Mouse (Mus musculus): ENCODE data around the gene Hemk1. TPM values are rescaled to one million over a fixed set of nuclear protein-coding genes. Genes with fewer than 3 reads are reported as not detected.
"Not testable (repeated sequence)": the region's sequence is repeated elsewhere in the genome, so short reads cannot be mapped to it uniquely, and the experiment has no call there.

The Hemk1 gene
- polyA plus RNA-seq, 1 experiment from 2014 or later, result 9.8 TPM

DNA sequence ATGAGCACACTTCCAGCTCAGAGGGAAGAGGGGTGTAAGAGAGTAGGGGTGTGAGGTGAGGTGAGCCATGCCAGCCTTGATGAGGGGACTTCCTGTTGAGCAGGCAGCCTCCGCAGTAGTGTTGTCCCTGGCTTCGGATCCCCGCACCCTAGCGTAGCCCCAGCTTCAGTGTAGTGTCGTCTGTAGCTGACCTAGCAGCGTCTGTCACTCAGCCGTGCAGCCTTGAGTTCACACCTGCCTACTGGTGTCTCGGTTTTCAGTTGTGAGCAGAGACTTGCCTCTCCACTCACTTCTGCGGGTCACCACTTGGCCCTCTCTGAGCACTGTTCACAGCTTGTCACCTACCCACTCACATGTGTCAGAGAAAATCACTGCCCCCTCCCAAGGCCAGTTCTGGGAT, 29.0 kb downstream of the Hemk1 start:
- ATAC-seq (ENCODE audit: low read depth), result no peak
- Histone ChIP-seq H3K27ac (replicated peaks; ENCODE audit: low read depth, low read length) (no peak overlapping the region), H3K4me1 (ENCODE audit: control insufficient read depth, insufficient read depth, low read length) (0 out of 2 replicates have a peak, but pooled peaks cover 3% of the 10 kb centered on the region), H3K9ac (ENCODE audit: low read depth, low read length) (no peak overlapping the region), H3K27me3 (replicated peaks; ENCODE audit: control insufficient read depth, insufficient read depth, low read length) (no peaks in the 10 kb centered on the region), H3K4me3 (ENCODE audit: low read depth, low read length) (no peak overlapping the region), H3K4me2 (ENCODE audit: low read depth, low read length) (no peak overlapping the region), H3K36me3 (ENCODE audit: control insufficient read depth, insufficient read depth, low read length) (no peaks in the 10 kb centered on the region), H3K9me3 (ENCODE audit: control insufficient read depth, low read length) (no peaks in the 10 kb centered on the region)
- no peak for DNase-seq (ENCODE audit: low spot score)
- 58% methylated on average over 9 of the region's 9 CpGs for WGBS

DNA sequence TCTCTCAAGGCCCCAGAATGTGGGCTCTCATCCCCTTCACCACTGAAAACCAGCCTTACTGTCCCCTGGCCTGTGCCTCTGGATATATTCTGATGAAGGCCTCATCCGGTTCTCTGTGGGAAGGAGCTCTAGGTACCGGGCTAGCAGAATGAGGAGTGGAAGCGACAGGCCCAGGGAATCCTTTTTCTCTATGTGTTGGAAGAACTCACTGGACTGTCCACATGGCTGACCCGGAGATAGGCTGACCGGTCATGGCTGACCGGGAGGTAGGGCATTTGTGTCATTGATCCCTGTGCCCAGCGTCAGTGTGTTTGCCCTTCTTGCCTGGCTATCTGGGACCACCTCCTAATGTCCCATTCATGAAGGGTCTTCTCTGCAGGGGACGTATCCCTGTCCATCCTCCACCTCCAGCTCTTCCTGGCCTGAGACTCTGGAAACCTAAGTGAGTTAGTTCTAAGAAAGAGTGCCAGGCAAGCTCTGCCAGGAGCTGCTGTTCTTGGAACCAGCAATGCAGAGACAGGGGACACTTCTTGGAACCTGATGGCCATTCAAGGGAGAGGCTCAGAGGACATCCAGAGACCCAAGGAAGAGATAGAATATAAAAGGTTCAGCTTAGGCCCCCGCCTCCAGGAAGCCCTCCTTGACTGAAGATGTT, 29.7 kb downstream of the Hemk1 start:
- DNase-seq (ENCODE audit: low spot score) (no peak), ATAC-seq (ENCODE audit: low read depth) (no peak)
- Histone ChIP-seq H3K36me3 (ENCODE audit: control insufficient read depth, insufficient read depth, low read length) (no peaks in the 10 kb centered on the region), H3K4me1 (ENCODE audit: control insufficient read depth, insufficient read depth, low read length) (0 out of 2 replicates have a peak, but pooled peaks cover 3% of the 10 kb centered on the region), H3K9ac (ENCODE audit: low read depth, low read length) (no peak overlapping the region), H3K9me3 (ENCODE audit: control insufficient read depth, low read length) (no peaks in the 10 kb centered on the region), H3K4me2 (ENCODE audit: low read depth, low read length) (no peak overlapping the region), H3K27ac (replicated peaks; ENCODE audit: low read depth, low read length) (no peak overlapping the region), H3K27me3 (replicated peaks; ENCODE audit: control insufficient read depth, insufficient read depth, low read length) (no peaks in the 10 kb centered on the region), H3K4me3 (ENCODE audit: low read depth, low read length) (no peak overlapping the region)
- 79% methylated on average over 9 of the region's 9 CpGs for WGBS

DNA sequence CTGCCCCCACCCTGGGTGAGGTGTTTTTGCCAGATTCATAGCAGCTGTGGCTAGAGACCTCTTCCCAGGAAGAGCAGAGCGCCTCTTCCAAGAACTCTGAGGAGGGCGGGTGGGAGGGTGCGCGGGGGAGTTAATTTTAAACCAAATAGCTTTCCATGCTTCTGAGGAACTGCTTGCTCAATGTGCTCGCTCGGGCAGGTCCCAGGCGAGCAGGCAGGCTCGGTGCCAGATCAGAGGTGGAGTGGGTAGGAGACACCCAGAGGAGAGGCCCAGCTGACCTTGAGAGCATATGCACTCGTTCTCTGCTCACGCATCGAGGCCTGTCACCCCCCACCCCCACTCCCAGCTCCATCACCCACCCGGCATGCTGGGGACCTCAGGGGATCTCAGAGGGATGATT, 30.3 kb downstream of the Hemk1 start:
- H3K27ac ChIP-seq (replicated peaks; ENCODE audit: low read depth, low read length), result peak overlapping the region; percentile 48; the same call in 1 of the 2 replicates
- DNase-seq (ENCODE audit: low spot score) (peak; percentile 45), ATAC-seq (ENCODE audit: low read depth) (peak; percentile 51; the same call in 1 of the 2 replicates)

GRCm38 (mm10) chr9:107307099-107307872, 30.9 kb downstream of the Hemk1 start:
- Histone ChIP-seq H3K4me2 (ENCODE audit: low read depth, low read length) (no peak overlapping the region), H3K9ac (ENCODE audit: low read depth, low read length) (0 out of 2 replicates have a peak overlapping the region, but pooled peaks have one; percentile 34), H3K27me3 (replicated peaks; ENCODE audit: control insufficient read depth, insufficient read depth, low read length) (no peaks in the 10 kb centered on the region), H3K4me1 (ENCODE audit: control insufficient read depth, insufficient read depth, low read length) (0 out of 2 replicates have a peak, but pooled peaks cover 3% of the 10 kb centered on the region), H3K27ac (replicated peaks; ENCODE audit: low read depth, low read length) (peak overlapping the region; percentile 48; the same call in 1 of the 2 replicates), H3K36me3 (ENCODE audit: control insufficient read depth, insufficient read depth, low read length) (peaks cover under 1% of the 10 kb centered on the region; the same call in 1 of the 2 replicates), H3K9me3 (ENCODE audit: control insufficient read depth, low read length) (no peaks in the 10 kb centered on the region), H3K4me3 (ENCODE audit: low read depth, low read length) (no peak overlapping the region)
- DNase-seq (ENCODE audit: low spot score) (no peak), ATAC-seq (ENCODE audit: low read depth) (no peak)
- 82% methylated on average over 11 of the region's 11 CpGs for WGBS

More for the DNA sequence above, 30.3 kb downstream of the Hemk1 start:
- Histone ChIP-seq H3K4me1 (ENCODE audit: control insufficient read depth, insufficient read depth, low read length) (0 out of 2 replicates have a peak, but pooled peaks cover 3% of the 10 kb centered on the region), H3K9me3 (ENCODE audit: control insufficient read depth, low read length) (no peaks in the 10 kb centered on the region), H3K4me3 (ENCODE audit: low read depth, low read length) (no peak overlapping the region), H3K9ac (ENCODE audit: low read depth, low read length) (0 out of 2 replicates have a peak overlapping the region, but pooled peaks have one; percentile 34), H3K4me2 (ENCODE audit: low read depth, low read length) (no peak overlapping the region), H3K36me3 (ENCODE audit: control insufficient read depth, insufficient read depth, low read length) (no peaks in the 10 kb centered on the region), H3K27me3 (replicated peaks; ENCODE audit: control insufficient read depth, insufficient read depth, low read length) (no peaks in the 10 kb centered on the region)
- WGBS, result 44% methylated on average over 9 of the region's 12 CpGs

GRCm38 (mm10) chr9:107306673-107307072, 31.5 kb downstream of the Hemk1 start:
- H3K4me3 ChIP-seq (ENCODE audit: low read depth, low read length); H3K4me1 ChIP-seq (ENCODE audit: control insufficient read depth, insufficient read depth, low read length); ATAC-seq (ENCODE audit: low read depth); H3K9me3 ChIP-seq (ENCODE audit: control insufficient read depth, low read length); H3K27ac ChIP-seq (replicated peaks; ENCODE audit: low read depth, low read length); H3K27me3 ChIP-seq (replicated peaks; ENCODE audit: control insufficient read depth, insufficient read depth, low read length); H3K4me2 ChIP-seq (ENCODE audit: low read depth, low read length); H3K9ac ChIP-seq (ENCODE audit: low read depth, low read length); DNase-seq (ENCODE audit: low spot score); H3K36me3 ChIP-seq (ENCODE audit: control insufficient read depth, insufficient read depth, low read length): not testable (repeated sequence)
- WGBS, result 100% methylated on average over 1 of the region's 1 CpGs

- 46% methylated on average over 11 of the region's 13 CpGs for WGBS
- H3K27me3 ChIP-seq (replicated peaks; ENCODE audit: control insufficient read depth, insufficient read depth, low read length), result no peaks in the 10 kb centered on the region
- DNase-seq (ENCODE audit: low spot score) (no peak), ATAC-seq (ENCODE audit: low read depth) (0 out of 2 replicates have a peak, but pooled peaks have one; percentile 12)
- H3K9me3 ChIP-seq (ENCODE audit: control insufficient read depth, low read length), result no peaks in the 10 kb centered on the region
- no peak overlapping the region for H3K4me3 ChIP-seq (ENCODE audit: low read depth, low read length)
- H3K4me1 ChIP-seq (ENCODE audit: control insufficient read depth, insufficient read depth, low read length), result 0 out of 2 replicates have a peak, but pooled peaks cover 3% of the 10 kb centered on the region
- H3K9ac ChIP-seq (ENCODE audit: low read depth, low read length), result no peak overlapping the region
- peaks cover 15% of the 10 kb centered on the region for H3K36me3 ChIP-seq (ENCODE audit: control insufficient read depth, insufficient read depth, low read length)
- no peak overlapping the region for H3K4me2 ChIP-seq (ENCODE audit: low read depth, low read length)
- H3K27ac ChIP-seq (replicated peaks; ENCODE audit: low read depth, low read length), result peak overlapping the region; percentile 33
These were observed 32.3 kb downstream of the Hemk1 start for GRCm38 (mm10) chr9:107305601-107306542.

GRCm38 (mm10) chr9:107305012-107305411, 33.1 kb downstream of the Hemk1 start:
- DNase-seq (ENCODE audit: low spot score), result no peak
- Histone ChIP-seq H3K27ac (replicated peaks; ENCODE audit: low read depth, low read length) (no peak overlapping the region), H3K9ac (ENCODE audit: low read depth, low read length) (no peak overlapping the region), H3K4me3 (ENCODE audit: low read depth, low read length) (no peak overlapping the region), H3K9me3 (ENCODE audit: control insufficient read depth, low read length) (no peaks in the 10 kb centered on the region), H3K4me1 (ENCODE audit: control insufficient read depth, insufficient read depth, low read length) (0 out of 2 replicates have a peak, but pooled peaks cover 3% of the 10 kb centered on the region), H3K4me2 (ENCODE audit: low read depth, low read length) (no peak overlapping the region), H3K36me3 (ENCODE audit: control insufficient read depth, insufficient read depth, low read length) (peaks cover 24% of the 10 kb centered on the region), H3K27me3 (replicated peaks; ENCODE audit: control insufficient read depth, insufficient read depth, low read length) (no peaks in the 10 kb centered on the region)
- 78% methylated on average over 4 of the region's 4 CpGs for WGBS
- ATAC-seq (ENCODE audit: low read depth), result no peak

- no peak overlapping the region for H3K4me3 ChIP-seq (ENCODE audit: low read depth, low read length)
- H3K9me3 ChIP-seq (ENCODE audit: control insufficient read depth, low read length), result no peaks in the 10 kb centered on the region
- H3K4me2 ChIP-seq (ENCODE audit: low read depth, low read length), result no peak overlapping the region
- no peaks in the 10 kb centered on the region for H3K27me3 ChIP-seq (replicated peaks; ENCODE audit: control insufficient read depth, insufficient read depth, low read length)
- ATAC-seq (ENCODE audit: low read depth) (no peak), DNase-seq (ENCODE audit: low spot score) (no peak)
- H3K9ac ChIP-seq (ENCODE audit: low read depth, low read length), result no peak overlapping the region
- H3K27ac ChIP-seq (replicated peaks; ENCODE audit: low read depth, low read length), result no peak overlapping the region
- H3K36me3 ChIP-seq (ENCODE audit: control insufficient read depth, insufficient read depth, low read length), result peaks cover 26% of the 10 kb centered on the region
- 88% methylated on average over 3 of the region's 3 CpGs for WGBS
- H3K4me1 ChIP-seq (ENCODE audit: control insufficient read depth, insufficient read depth, low read length), result 0 out of 2 replicates have a peak, but pooled peaks cover 3% of the 10 kb centered on the region
These were observed 33.8 kb downstream of the Hemk1 start for GRCm38 (mm10) chr9:107304383-107304782.
